8 mouse cellular contexts compared by ENCODE assay signal in the genomic region with DNA sequence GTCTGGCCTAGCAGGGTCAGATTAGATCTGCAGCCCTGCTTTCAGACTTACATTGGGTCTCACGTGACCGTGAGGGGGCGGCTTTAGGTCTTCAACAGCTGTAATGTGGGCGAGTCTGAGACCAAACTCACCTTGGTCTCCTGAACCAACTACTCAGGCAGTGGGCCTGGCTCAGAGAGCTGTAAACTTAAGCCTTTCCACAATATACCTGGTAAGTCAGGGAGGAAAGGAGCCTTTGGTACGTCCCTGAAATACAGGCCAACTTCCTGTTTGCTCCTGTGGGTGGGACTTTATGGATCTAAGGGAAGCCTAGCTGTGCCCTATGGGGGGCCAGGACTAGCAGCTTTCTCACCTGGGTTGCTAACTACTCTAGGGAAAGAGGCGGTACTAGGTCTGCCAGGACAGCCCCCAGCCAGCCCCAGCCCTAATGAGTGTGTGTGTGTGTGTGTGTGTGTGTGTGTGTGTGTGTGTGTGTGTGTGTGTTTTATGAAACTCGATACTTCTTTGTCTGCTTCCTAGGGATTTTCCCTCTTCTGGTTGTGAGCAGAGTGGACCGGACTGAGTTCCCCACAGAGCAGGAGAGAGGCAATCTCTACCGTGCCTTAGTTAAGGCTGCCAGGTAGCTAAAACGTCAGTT. TPM values are rescaled to one million over a fixed set of nuclear protein-coding genes. Genes with fewer than 3 reads are reported as not detected.
A peak's percentile ranks its signal among the peaks of the same experiment; 100 is the strongest.
DNase-seq lines count a peak whose midpoint lies in the region; ATAC-seq lines count a peak whose summit lies in the region.

TSS of gene Lzts2 (plus strand) at position 80 of the 637 bp plus-strand sequence.

- peaks cover 56% of the 10 kb centered on the region for H3K4me1 ChIP-seq in limb, embryonic 15.5 days
- H3K4me1 ChIP-seq in neural tube, embryonic 12.5 days, result peaks cover 56% of the 10 kb centered on the region

- H3K4me3 ChIP-seq in limb, embryonic 15.5 days, result peak within 1 kb of the TSS; percentile 67
- H3K4me3 ChIP-seq in neural tube, embryonic 12.5 days, result peak within 1 kb of the TSS; percentile 69

- H3K9ac ChIP-seq in limb, embryonic 15.5 days, result peak within 1 kb of the TSS; percentile 45
- H3K9ac ChIP-seq in neural tube, embryonic 12.5 days, result peak within 1 kb of the TSS; percentile 86

- 4% methylated on average over 10 of the region's 10 CpGs for WGBS in limb, embryonic 15.5 days
- 7% methylated on average over 10 of the region's 10 CpGs for WGBS in neural tube, embryonic 12.5 days

- H3K27me3 ChIP-seq in limb, embryonic 15.5 days, result no peaks in the 10 kb centered on the region
- H3K27me3 ChIP-seq in neural tube, embryonic 12.5 days (replicated peaks), result no peaks in the 10 kb centered on the region

- H3K9me3 ChIP-seq in limb, embryonic 15.5 days, result no peaks in the 10 kb centered on the region
- no peaks in the 10 kb centered on the region for H3K9me3 ChIP-seq in neural tube, embryonic 12.5 days

- H3K36me3 ChIP-seq in limb, embryonic 15.5 days, result peaks cover 30% of the 10 kb centered on the region
- peaks cover 26% of the 10 kb centered on the region for H3K36me3 ChIP-seq in neural tube, embryonic 12.5 days

- peak within 1 kb of the TSS; percentile 99 for H3K27ac ChIP-seq in limb, embryonic 15.5 days
- 0 out of 2 replicates have a peak within 1 kb of the TSS, but pooled peaks have one; percentile 5 for H3K27ac ChIP-seq in neural tube, embryonic 12.5 days

- no peak for DNase-seq in frontal cortex, adult 2 months (ENCODE audit: extremely low spot score in 1 of 2, low spot score in 1 of 2)
- no peak for DNase-seq in frontal cortex, postnatal 25 days (ENCODE audit: low spot score in 2 of 2)
- DNase-seq in adrenal gland, postnatal 14 days, result peak; percentile 17
- DNase-seq in gastrocnemius, postnatal 10 days, result no peak
- no peak for DNase-seq in ovary, postnatal 14 days (ENCODE audit: low spot score)

- peak within 1 kb of the TSS; percentile 90 for H3K4me2 ChIP-seq in limb, embryonic 15.5 days
- peak within 1 kb of the TSS; percentile 85 for H3K4me2 ChIP-seq in neural tube, embryonic 12.5 days (replicated peaks)

- peak; percentile 22 for ATAC-seq in inflammation-experienced regulatory T-cells, adult 6 months
- ATAC-seq in limb, embryonic 15.5 days (ENCODE audit: insufficient number of reproducible peaks, low FRiP score, low TSS enrichment, low read depth), result no peak
- ATAC-seq in neural tube, embryonic 12.5 days (ENCODE audit: low FRiP score, low read depth), result no peak

RNA-seq across cellular contexts. Expression of gene Lzts2, which starts in this region (rescaled TPM):
- polyA plus RNA-seq in frontal cortex, adult 2 months (2012; rRNA removed), result 34.7 and 37.1 TPM in 2 replicates
- 70.4 and 77.4 TPM in 2 replicates for total RNA-seq in adrenal gland, postnatal 14 days (2021)
- 10 to 100 TPM; 35.4 to 43.4 TPM for total RNA-seq in gastrocnemius, postnatal 10 days (2021)
- 1 to 10 TPM in 1 of 3 experiments, under 1 TPM in 1, not detected in 1; 0.99 to 1.1 TPM for polyA plus RNA-seq in inflammation-experienced regulatory T-cells, adult 6 months (2017; shearing (Covaris generic))
- polyA plus RNA-seq in limb, embryonic 15.5 days (2015; fragmentation: Nextera tagmentation; extraction: Ambion mirVana), result 66.8 and 68.3 TPM in 2 replicates
- 68.5 and 70.0 TPM in 2 replicates for polyA plus RNA-seq in neural tube, embryonic 12.5 days (2016; fragmentation: Nextera tagmentation; extraction: Ambion mirVana)

Comparison
In these comparisons a context has a peak if more than half of its experiments do, and no peak if none do; other contexts are left out.
1. RNA of gene Lzts2 (polyA plus RNA-seq): 68.5 to 70.0 TPM in neural tube, embryonic 12.5 days, 66.8 to 68.3 TPM in limb, embryonic 15.5 days and 34.7 to 37.1 TPM in frontal cortex, adult 2 months; 0.99 to 1.1 TPM in inflammation-experienced regulatory T-cells, adult 6 months; every median in the first group is over 10 times any median in the second.